Comparison of ENCODE assay signal across 10 mouse cellular contexts in the genomic region with DNA sequence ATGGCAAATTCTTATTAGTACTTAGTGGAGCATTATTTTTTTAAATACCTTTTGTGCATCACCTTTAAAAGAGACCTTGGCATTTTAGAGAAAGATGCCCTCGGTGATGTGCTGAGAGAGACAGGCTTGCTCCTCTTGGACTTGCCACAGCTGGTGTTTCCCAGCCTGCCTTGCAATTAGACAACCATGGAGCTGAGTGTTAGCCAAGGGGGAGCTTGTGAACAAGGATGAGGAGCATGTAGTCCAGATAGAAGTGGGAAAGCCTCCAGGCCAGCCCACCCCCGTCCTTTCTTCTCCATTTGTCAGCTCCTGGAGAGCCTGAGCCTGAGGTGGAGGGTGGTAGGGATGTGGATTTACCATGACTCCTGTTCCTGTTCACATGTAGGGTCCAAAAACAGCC.
"Had no signal": no experiment of that assay in that cellular context is flagged by ENCODE, and none has a peak within 500 bp of the region (broad histone marks: within the 10 kb centered on the region; RNA-seq: fewer than 3 reads in every experiment).

No protein-coding gene starts in this region.

- ATAC-seq: intestine, postnatal 0 days had no signal

- H3K4me3 ChIP-seq: limb, embryonic 13.5 days had no signal

- H3K27ac ChIP-seq: kidney, postnatal 0 days; limb, embryonic 13.5 days; liver, embryonic 14.5 days; stomach, postnatal 0 days had no signal

- H3K9me3 ChIP-seq: limb, embryonic 13.5 days had no signal

- DNase-seq: kidney, adult 8-10 months; layer of hippocampus, adult 9-11 months; layer of hippocampus, postnatal 36 days; lung, adult 18-20 months; thymus, postnatal 4 days had no signal

- H3K4me2 ChIP-seq: limb, embryonic 13.5 days had no signal

- H3K36me3 ChIP-seq: limb, embryonic 13.5 days had no signal

- H3K9ac ChIP-seq: limb, embryonic 13.5 days; liver, embryonic 14.5 days had no signal
